Mouse (Mus musculus): Measurements from ENCODE around the gene Gdf1. TPM values are rescaled to one million over a fixed set of nuclear protein-coding genes. Genes with fewer than 3 reads are reported as not detected.

The Gdf1 gene
- polyA plus RNA-seq, 1 experiment from 2014 or later = 0.53 TPM

DNA sequence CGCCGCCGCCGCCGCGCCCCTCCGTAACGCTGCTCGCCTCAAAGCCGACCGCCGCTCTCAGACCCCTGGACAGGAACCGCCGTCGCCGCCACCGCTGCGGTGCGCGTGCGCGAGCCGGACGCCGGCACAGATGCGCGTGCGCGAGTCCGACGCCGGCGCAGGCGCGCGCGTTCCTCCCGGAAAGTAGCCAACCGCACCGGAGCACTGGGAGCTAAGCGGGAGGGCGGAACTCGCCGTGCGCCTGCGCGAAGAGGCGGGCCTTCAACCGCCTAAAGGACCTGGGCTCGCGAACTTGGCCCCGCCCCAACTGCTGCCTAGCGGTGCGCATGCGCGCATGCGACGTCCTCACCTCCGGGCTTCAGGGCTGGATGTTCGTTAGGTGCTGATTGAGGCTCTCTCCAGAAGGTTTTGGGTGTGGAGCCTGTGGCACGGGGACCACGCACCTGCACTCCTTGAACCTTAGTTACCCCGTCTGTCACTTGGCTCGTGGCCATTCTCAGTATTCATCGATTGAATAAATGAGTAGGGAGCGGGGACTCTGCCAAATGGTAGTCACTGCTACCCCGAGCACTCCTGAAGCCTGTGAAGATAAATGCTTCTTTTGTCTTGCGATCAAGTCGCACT is 23.7 kb downstream of the Gdf1 start, which contains the start of gene Upf1:
Upf1 (minus strand) TSS at position 85 of the 624 bp plus-strand sequence.
- Histone ChIP-seq H3K27me3 (replicated peaks; ENCODE audit: control insufficient read depth, insufficient read depth, low read length) (no peaks in the 10 kb centered on the region), H3K4me2 (ENCODE audit: low read depth, low read length) (peak within 1 kb of the TSS; percentile 90), H3K27ac (ENCODE audit: low read length) (peak within 1 kb of the TSS; percentile 83), H3K4me1 (ENCODE audit: control insufficient read depth, insufficient read depth, low read length) (peaks cover 41% of the 10 kb centered on the region), H3K36me3 (ENCODE audit: control insufficient read depth, insufficient read depth, low read length) (0 out of 2 replicates have a peak, but pooled peaks cover 5% of the 10 kb centered on the region), H3K9ac (ENCODE audit: low read depth, low read length) (peak within 1 kb of the TSS; percentile 97), H3K9me3 (ENCODE audit: control insufficient read depth, low read length) (no peaks in the 10 kb centered on the region), H3K4me3 (ENCODE audit: low read length) (peak within 1 kb of the TSS; percentile 99)
- ATAC-seq = peak; percentile 91
- under 1% methylated on average over 69 of the region's 69 CpGs for WGBS

DNA sequence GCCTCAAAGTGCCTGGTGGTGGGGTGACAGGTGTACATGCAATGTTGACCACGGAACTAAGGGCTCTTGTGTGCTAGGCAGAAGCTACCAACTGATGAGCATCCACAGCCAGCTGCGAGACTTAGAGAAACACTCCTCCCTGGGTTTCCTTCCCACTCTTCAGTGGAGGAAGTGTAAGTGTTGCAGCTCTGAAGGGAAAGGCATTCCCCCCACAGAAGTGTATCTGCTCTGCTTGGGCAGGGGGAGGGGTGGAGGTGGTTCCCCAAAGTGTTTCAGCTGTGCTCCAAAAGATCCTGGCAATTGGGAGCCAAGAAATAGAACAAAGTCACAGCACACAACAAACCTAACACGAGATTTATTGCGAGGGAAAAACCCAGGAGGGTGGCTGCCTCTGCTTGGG is 24.4 kb downstream of the Gdf1 start:
- Histone ChIP-seq H3K9me3 (ENCODE audit: control insufficient read depth, low read length) (no peaks in the 10 kb centered on the region), H3K27me3 (replicated peaks; ENCODE audit: control insufficient read depth, insufficient read depth, low read length) (no peaks in the 10 kb centered on the region), H3K4me2 (ENCODE audit: low read depth, low read length) (peak overlapping the region; percentile 75), H3K27ac (ENCODE audit: low read length) (peak overlapping the region; percentile 74), H3K4me1 (ENCODE audit: control insufficient read depth, insufficient read depth, low read length) (peaks cover 35% of the 10 kb centered on the region), H3K36me3 (ENCODE audit: control insufficient read depth, insufficient read depth, low read length) (0 out of 2 replicates have a peak, but pooled peaks cover under 1% of the 10 kb centered on the region), H3K9ac (ENCODE audit: low read depth, low read length) (peak overlapping the region; percentile 74), H3K4me3 (ENCODE audit: low read length) (peak overlapping the region; percentile 99)
- no peak for ATAC-seq
- WGBS = 54% methylated on average over 4 of the region's 4 CpGs

DNA sequence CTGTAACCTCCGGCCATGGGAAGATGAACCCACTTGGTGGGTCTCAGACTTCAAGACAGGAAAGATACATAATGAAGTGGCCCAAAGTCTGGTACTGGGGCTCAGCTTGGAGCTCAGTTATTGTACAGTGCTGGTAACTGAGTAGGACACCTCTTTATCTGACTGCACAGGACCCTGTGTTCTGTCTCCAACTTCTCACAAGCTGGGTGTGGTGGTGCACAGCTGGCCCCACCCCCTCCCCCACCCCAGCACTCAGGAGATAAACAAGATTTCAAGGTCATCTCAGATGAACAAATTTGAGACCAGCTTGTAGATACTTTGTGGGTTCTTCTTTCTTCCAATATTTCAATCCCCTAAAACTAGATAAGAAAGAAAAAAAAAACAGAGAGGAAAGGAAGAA is 26.5 kb downstream of the Gdf1 start:
- H3K27me3 ChIP-seq (replicated peaks; ENCODE audit: control insufficient read depth, insufficient read depth, low read length) = no peaks in the 10 kb centered on the region
- no peak for ATAC-seq
- H3K4me3 ChIP-seq (ENCODE audit: low read length) = no peak overlapping the region
- H3K9me3 ChIP-seq (ENCODE audit: control insufficient read depth, low read length) = no peaks in the 10 kb centered on the region
- no peak overlapping the region for H3K27ac ChIP-seq (ENCODE audit: low read length)
- H3K36me3 ChIP-seq (ENCODE audit: control insufficient read depth, insufficient read depth, low read length) = no peaks in the 10 kb centered on the region
- peaks cover 19% of the 10 kb centered on the region for H3K4me1 ChIP-seq (ENCODE audit: control insufficient read depth, insufficient read depth, low read length)
- H3K9ac ChIP-seq (ENCODE audit: low read depth, low read length) = no peak overlapping the region
- H3K4me2 ChIP-seq (ENCODE audit: low read depth, low read length) = no peak overlapping the region
- WGBS = 78% methylated on average over 1 of the region's 1 CpGs

DNA sequence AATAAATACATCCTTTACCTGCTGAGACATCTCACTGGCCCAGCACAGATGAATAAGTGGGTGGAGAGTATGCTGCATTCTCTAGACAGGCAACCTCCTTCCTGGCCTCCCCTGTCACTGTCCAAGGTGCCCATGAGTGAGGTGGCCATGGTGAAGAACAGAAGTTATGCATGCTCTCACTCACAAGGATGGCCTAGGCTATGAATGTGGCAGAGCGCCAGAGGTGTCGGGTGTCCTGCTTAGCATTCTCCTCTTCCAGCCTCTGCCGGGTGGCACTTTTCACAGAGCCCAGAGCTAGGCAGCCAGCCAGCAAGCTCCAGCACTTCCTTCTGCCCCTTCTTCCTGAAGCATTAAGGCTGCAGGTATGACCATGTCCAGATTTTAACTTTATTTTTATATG is 29.8 kb downstream of the Gdf1 start:
- no peak for ATAC-seq
- no peaks in the 10 kb centered on the region for H3K36me3 ChIP-seq (ENCODE audit: control insufficient read depth, insufficient read depth, low read length)

DNA sequence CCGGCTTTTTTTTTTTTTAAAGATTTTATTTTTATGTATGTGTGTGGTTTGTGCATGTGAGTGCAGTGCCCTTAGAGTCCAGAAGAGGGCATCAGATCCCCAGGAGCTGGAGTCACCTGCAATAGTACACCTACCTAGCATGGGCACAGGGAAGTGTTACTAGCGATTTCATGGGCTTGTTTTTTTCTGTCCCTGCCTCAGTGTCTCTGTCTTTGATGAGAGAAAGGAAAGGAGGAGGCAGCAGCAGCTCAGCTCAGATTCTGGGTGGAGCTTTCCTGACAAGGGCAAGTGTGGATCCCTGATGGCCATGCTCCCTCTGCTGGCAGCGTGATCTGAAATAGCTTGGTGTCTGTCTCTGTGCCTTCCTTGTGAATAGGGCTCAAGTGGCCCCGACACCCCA is 31.2 kb downstream of the Gdf1 start:
- H3K27me3 ChIP-seq (replicated peaks; ENCODE audit: control insufficient read depth, insufficient read depth, low read length) = no peaks in the 10 kb centered on the region
- H3K27ac ChIP-seq (ENCODE audit: low read length) = no peak overlapping the region
- no peak overlapping the region for H3K9ac ChIP-seq (ENCODE audit: low read depth, low read length)
- ATAC-seq = no peak
- 62% methylated on average over 4 of the region's 4 CpGs for WGBS
- no peaks in the 10 kb centered on the region for H3K9me3 ChIP-seq (ENCODE audit: control insufficient read depth, low read length)
- no peak overlapping the region for H3K4me2 ChIP-seq (ENCODE audit: low read depth, low read length)
- H3K4me3 ChIP-seq (ENCODE audit: low read length) = no peak overlapping the region
- H3K4me1 ChIP-seq (ENCODE audit: control insufficient read depth, insufficient read depth, low read length) = peaks cover 4% of the 10 kb centered on the region; the same call in 1 of the 2 replicates
- no peaks in the 10 kb centered on the region for H3K36me3 ChIP-seq (ENCODE audit: control insufficient read depth, insufficient read depth, low read length)

More for the DNA sequence above, 29.8 kb downstream of the Gdf1 start:
- no peaks in the 10 kb centered on the region for H3K27me3 ChIP-seq (replicated peaks; ENCODE audit: control insufficient read depth, insufficient read depth, low read length)
- no peaks in the 10 kb centered on the region for H3K9me3 ChIP-seq (ENCODE audit: control insufficient read depth, low read length)
- WGBS = 21% methylated on average over 3 of the region's 3 CpGs
- no peak overlapping the region for H3K4me3 ChIP-seq (ENCODE audit: low read length)
- no peak overlapping the region for H3K27ac ChIP-seq (ENCODE audit: low read length)
- peaks cover 3% of the 10 kb centered on the region for H3K4me1 ChIP-seq (ENCODE audit: control insufficient read depth, insufficient read depth, low read length)
- no peak overlapping the region for H3K4me2 ChIP-seq (ENCODE audit: low read depth, low read length)
- no peak overlapping the region for H3K9ac ChIP-seq (ENCODE audit: low read depth, low read length)

DNA sequence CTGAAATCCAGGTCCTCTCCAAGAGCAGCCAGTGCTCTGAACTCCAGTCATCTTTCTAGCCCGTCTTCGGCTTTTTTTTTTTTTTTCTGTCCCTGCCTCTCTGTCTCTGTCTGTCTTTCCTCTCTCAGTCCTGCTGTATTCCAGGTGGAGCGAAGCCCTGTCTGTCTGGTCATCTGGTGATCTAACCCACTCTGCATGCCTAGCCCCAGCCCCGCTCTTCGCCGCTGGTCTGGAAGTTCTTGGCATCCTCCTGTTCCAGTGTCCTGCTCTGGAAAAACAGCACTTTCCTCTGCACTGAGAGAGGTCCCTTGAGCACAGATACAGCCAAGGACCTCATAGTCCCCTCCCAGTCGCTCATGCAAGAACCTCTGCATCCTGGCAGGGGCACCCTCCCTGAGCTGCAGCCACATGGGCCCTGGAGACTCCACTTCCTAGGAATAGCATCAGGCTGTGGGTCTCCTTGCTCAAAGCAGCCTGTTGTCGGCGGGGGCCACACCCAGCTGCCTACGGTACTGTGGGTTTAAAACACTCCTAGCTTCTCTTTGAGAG is 31.9 kb downstream of the Gdf1 start:
- H3K4me3 ChIP-seq (ENCODE audit: low read length) = no peak overlapping the region
- H3K27ac ChIP-seq (ENCODE audit: low read length) = no peak overlapping the region
- no peaks in the 10 kb centered on the region for H3K9me3 ChIP-seq (ENCODE audit: control insufficient read depth, low read length)
- no peak for ATAC-seq
- WGBS = 68% methylated on average over 10 of the region's 10 CpGs
- no peaks in the 10 kb centered on the region for H3K36me3 ChIP-seq (ENCODE audit: control insufficient read depth, insufficient read depth, low read length)
- no peaks in the 10 kb centered on the region for H3K27me3 ChIP-seq (replicated peaks; ENCODE audit: control insufficient read depth, insufficient read depth, low read length)
- H3K4me2 ChIP-seq (ENCODE audit: low read depth, low read length) = no peak overlapping the region
- H3K9ac ChIP-seq (ENCODE audit: low read depth, low read length) = no peak overlapping the region
- peaks cover 4% of the 10 kb centered on the region; the same call in 1 of the 2 replicates for H3K4me1 ChIP-seq (ENCODE audit: control insufficient read depth, insufficient read depth, low read length)

DNA sequence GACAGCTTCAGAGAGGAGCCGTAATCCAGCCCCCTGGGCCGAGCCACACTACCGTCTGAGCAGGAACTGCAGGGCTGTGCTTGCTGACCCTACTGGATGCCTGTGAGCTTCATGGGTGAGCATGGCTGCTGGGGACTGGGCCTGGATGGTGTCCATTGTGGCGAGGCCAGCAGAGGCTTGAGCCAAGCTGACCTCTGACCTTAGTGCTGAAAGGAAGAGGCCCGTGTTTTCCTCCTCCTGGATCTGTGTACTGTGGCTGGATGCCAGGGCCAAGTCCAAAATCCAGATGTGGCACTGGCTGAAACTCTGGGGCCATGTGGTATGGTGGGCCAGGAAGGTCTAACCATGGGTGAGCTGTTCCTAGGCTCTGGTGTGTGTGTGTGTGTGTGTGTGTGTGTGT is 34.4 kb downstream of the Gdf1 start:
- Histone ChIP-seq H3K4me1 (ENCODE audit: control insufficient read depth, insufficient read depth, low read length) (peaks cover 4% of the 10 kb centered on the region; the same call in 1 of the 2 replicates), H3K9me3 (ENCODE audit: control insufficient read depth, low read length) (no peaks in the 10 kb centered on the region), H3K4me3 (ENCODE audit: low read length) (no peak overlapping the region), H3K9ac (ENCODE audit: low read depth, low read length) (no peak overlapping the region), H3K36me3 (ENCODE audit: control insufficient read depth, insufficient read depth, low read length) (no peaks in the 10 kb centered on the region), H3K27ac (ENCODE audit: low read length) (no peak overlapping the region), H3K27me3 (replicated peaks; ENCODE audit: control insufficient read depth, insufficient read depth, low read length) (no peaks in the 10 kb centered on the region), H3K4me2 (ENCODE audit: low read depth, low read length) (no peak overlapping the region)
- WGBS = 32% methylated on average over 5 of the region's 5 CpGs
- ATAC-seq = peak; percentile 41; the same call in 1 of the 2 replicates

DNA sequence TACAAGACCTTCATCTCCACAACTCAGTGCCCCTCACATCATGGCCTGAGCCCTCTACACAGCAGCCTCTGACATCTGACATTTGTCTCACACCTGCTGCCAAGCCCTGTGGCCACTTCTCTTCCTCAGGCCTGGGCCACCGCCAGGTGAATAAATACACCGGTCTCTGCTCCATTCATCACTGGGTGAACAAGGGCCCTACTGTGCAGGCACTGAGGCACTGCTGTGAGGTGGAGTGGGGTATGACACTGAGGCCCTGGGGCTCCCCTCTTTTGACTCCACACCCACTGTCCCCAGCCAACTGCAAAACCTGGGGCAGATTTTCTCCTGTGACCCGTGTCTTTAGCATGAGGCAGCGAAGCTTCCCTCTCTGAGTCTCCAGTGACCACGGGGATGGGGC is 37.0 kb downstream of the Gdf1 start:
- WGBS = 66% methylated on average over 5 of the region's 5 CpGs
- Histone ChIP-seq H3K27me3 (replicated peaks; ENCODE audit: control insufficient read depth, insufficient read depth, low read length) (peaks cover 3% of the 10 kb centered on the region), H3K4me3 (ENCODE audit: low read length) (no peak overlapping the region), H3K36me3 (ENCODE audit: control insufficient read depth, insufficient read depth, low read length) (no peaks in the 10 kb centered on the region), H3K9ac (ENCODE audit: low read depth, low read length) (no peak overlapping the region), H3K27ac (ENCODE audit: low read length) (no peak overlapping the region), H3K4me1 (ENCODE audit: control insufficient read depth, insufficient read depth, low read length) (peaks cover 4% of the 10 kb centered on the region; the same call in 1 of the 2 replicates), H3K9me3 (ENCODE audit: control insufficient read depth, low read length) (no peaks in the 10 kb centered on the region), H3K4me2 (ENCODE audit: low read depth, low read length) (no peak overlapping the region)
- ATAC-seq = peak; percentile 43; the same call in 1 of the 2 replicates

DNA sequence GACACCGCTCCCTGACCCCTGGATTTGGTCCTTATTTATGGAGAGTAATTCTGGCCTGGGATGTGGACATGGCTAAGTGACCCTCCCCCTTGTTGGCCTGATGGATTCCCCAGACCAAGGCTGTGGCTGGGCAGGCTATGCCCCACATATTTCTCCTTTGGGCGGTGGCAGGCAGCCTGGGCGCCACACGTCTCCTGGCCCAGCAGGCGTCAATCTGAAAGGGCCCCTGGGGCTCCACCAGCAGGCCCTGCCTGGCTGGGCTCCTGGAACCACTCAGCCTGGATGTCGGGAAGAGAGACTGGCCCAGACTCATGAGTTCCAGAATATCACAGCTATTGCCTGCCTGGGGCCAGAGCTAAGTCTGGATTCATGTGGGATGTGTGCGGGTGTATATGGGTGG is 40.9 kb downstream of the Gdf1 start:
- H3K4me1 ChIP-seq (ENCODE audit: control insufficient read depth, insufficient read depth, low read length) = peaks cover 21% of the 10 kb centered on the region
- no peak for ATAC-seq
- H3K36me3 ChIP-seq (ENCODE audit: control insufficient read depth, insufficient read depth, low read length) = no peaks in the 10 kb centered on the region
- no peak overlapping the region for H3K9ac ChIP-seq (ENCODE audit: low read depth, low read length)
- H3K27ac ChIP-seq (ENCODE audit: low read length) = no peak overlapping the region
- H3K4me3 ChIP-seq (ENCODE audit: low read length) = no peak overlapping the region
- H3K4me2 ChIP-seq (ENCODE audit: low read depth, low read length) = no peak overlapping the region
- H3K9me3 ChIP-seq (ENCODE audit: control insufficient read depth, low read length) = no peaks in the 10 kb centered on the region
- 82% methylated on average over 7 of the region's 7 CpGs for WGBS
- H3K27me3 ChIP-seq (replicated peaks; ENCODE audit: control insufficient read depth, insufficient read depth, low read length) = peaks cover 41% of the 10 kb centered on the region
